Mouse (Mus musculus) adrenal gland, adult 2 months (tissue): ENCODE results near the gene Snx22. TPM values are rescaled to one million over a fixed set of nuclear protein-coding genes. Genes with fewer than 3 reads are reported as not detected.

ENCODE experiments used
- polyA plus RNA-seq: library from polyadenylated mRNA; depleted of rRNA; stranded (reverse); fragments of >200 nt; gene quantifications from 2 replicates; pipeline ENCODE4 v1.2.3, GENCODE M21; 2012; rRNA removed
- total RNA-seq, 2 experiments: library from RNA; stranded (reverse); gene quantifications; 2 replicates each; pipeline ENCODE4 v1.2.3; 2021

The Snx22 gene
- total and polyA plus RNA-seq, 3 experiments: 0.29 to 0.84 (median 0.48) TPM

Other genes starting within 250 kb of the Snx22 start
- gene Zfp609, start 242.2 kb downstream of the Snx22 start, total RNA-seq: 10 to 100 TPM; 23.9 to 33.2 TPM
- gene Zfp609, start 242.2 kb downstream of the Snx22 start, polyA plus RNA-seq: 6.2 and 9.3 TPM in 2 replicates
- gene Pclaf, start 179.5 kb downstream of the Snx22 start, total RNA-seq: 1 to 10 TPM in 1 of 2 experiments, under 1 TPM in 1; 0.97 to 1.8 TPM
- 0.12 TPM in 1 of 2 replicates, not detected in the other for gene Pclaf, start 179.5 kb downstream of the Snx22 start, polyA plus RNA-seq
- 10 to 100 TPM; 29.8 to 40.0 TPM for gene Trip4, start 160.9 kb downstream of the Snx22 start, total RNA-seq
- gene Trip4, start 160.9 kb downstream of the Snx22 start, polyA plus RNA-seq: 7.2 and 8.9 TPM in 2 replicates
- 10 to 100 TPM; 16.3 to 19.4 TPM for gene Csnk1g1, start 160.8 kb downstream of the Snx22 start, total RNA-seq
- gene Csnk1g1, start 160.8 kb downstream of the Snx22 start, polyA plus RNA-seq: 2.2 and 2.8 TPM in 2 replicates
- gene Ppib, start 9.5 kb downstream of the Snx22 start, total RNA-seq: 100 to 1,000 TPM; 245 to 310 TPM
- gene Ppib, start 9.5 kb downstream of the Snx22 start, polyA plus RNA-seq: 68.3 and 78.6 TPM in 2 replicates
- 100 to 1,000 TPM; 112 to 118 TPM for gene Snx1, start 56.9 kb upstream of the Snx22 start, total RNA-seq
- gene Snx1, start 56.9 kb upstream of the Snx22 start, polyA plus RNA-seq: 58.9 and 59.7 TPM in 2 replicates
- gene Ciao2a, start 56.9 kb upstream of the Snx22 start, total RNA-seq: 10 to 100 TPM; 74.9 to 80.0 TPM
- gene Ciao2a, start 56.9 kb upstream of the Snx22 start, polyA plus RNA-seq: 4.9 and 5.2 TPM in 2 replicates
- 1 to 10 TPM; 4.5 to 9.7 TPM for gene Dapk2, start 88.5 kb upstream of the Snx22 start, total RNA-seq
- 1.4 and 3.0 TPM in 2 replicates for gene Dapk2, start 88.5 kb upstream of the Snx22 start, polyA plus RNA-seq